Mouse (Mus musculus): Measurements from ENCODE around the gene Rgs7bp.

Rgs7bp gene

GRCm38 (mm10) chr13:105054181-105054940, at the start of gene Rgs7bp:
TSS of gene Rgs7bp (minus strand) at chr13:105054930.
- DNase-seq (ENCODE audit: low spot score), result peak; percentile 38

GRCm38 (mm10) chr13:105104385-105104784, 49.7 kb upstream of the Rgs7bp start:
- no peak for DNase-seq (ENCODE audit: low spot score)

GRCm38 (mm10) chr13:105100705-105101104, 46.0 kb upstream of the Rgs7bp start:
- DNase-seq (ENCODE audit: low spot score), result no peak

DNA sequence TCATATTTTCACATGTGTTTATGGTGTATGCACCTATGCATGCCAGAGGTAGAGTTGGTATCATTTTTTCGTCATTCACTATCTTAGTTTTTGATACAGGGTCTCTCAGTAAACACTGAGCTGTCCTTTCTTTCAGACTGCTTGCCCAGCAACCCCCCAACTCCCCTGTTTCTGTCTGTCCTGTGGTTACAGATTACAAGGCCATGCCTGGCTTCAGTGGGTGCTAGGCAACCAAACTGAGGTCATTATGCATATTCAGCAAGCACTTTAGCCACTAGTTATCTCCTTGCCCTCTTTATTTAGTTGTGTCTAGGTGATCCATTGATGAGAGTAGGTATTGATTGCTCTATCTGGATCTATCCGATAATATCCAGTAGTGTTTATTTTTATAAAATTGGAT, 41.6 kb upstream of the Rgs7bp start:
- DNase-seq (ENCODE audit: low spot score), result no peak

GRCm38 (mm10) chr13:105089276-105089675, 34.5 kb upstream of the Rgs7bp start:
- DNase-seq (ENCODE audit: low spot score), result no peak

GRCm38 (mm10) chr13:105081862-105082261, 27.1 kb upstream of the Rgs7bp start, which contains the start of gene 4933425L06Rik:
TSS of gene 4933425L06Rik (plus strand) at chr13:105082122.
- DNase-seq (ENCODE audit: low spot score), result peak; percentile 80

- no peak for DNase-seq (ENCODE audit: low spot score)
Measured at GRCm38 (mm10) chr13:105066890-105067845, 12.4 kb upstream of the Rgs7bp start.

GRCm38 (mm10) chr13:105066119-105066518, 11.4 kb upstream of the Rgs7bp start:
- DNase-seq (ENCODE audit: low spot score), result no peak

DNA sequence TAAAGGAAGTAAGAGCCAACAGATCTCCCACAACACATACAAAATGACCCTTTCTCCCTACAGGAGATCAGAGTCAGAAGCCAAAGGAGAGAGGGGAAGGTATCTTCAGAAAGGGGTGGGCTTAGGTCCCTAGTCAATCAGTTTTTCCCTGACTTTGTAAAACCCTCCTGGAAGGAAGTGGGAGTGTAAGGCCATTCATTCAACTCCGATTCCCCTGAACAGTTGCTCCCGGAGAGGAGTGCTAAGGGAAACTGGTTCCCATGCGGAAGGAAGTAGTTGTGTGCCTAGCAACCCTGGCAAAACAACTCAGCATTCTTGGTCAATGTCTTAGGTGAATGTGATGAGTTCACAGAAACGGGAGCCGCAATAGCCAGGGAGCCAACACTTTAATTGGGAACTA, 644 bp upstream of the Rgs7bp start:
- no peak for DNase-seq (ENCODE audit: low spot score)

- no peak for DNase-seq (ENCODE audit: low spot score)
Measured at GRCm38 (mm10) chr13:105054941-105055309, 195 bp upstream of the Rgs7bp start.

- DNase-seq (ENCODE audit: low spot score), result no peak
Measured at GRCm38 (mm10) chr13:105053618-105054017, 1.1 kb downstream of the Rgs7bp start.

GRCm38 (mm10) chr13:105051432-105051831, 3.3 kb downstream of the Rgs7bp start:
- no peak for DNase-seq (ENCODE audit: low spot score)

DNA sequence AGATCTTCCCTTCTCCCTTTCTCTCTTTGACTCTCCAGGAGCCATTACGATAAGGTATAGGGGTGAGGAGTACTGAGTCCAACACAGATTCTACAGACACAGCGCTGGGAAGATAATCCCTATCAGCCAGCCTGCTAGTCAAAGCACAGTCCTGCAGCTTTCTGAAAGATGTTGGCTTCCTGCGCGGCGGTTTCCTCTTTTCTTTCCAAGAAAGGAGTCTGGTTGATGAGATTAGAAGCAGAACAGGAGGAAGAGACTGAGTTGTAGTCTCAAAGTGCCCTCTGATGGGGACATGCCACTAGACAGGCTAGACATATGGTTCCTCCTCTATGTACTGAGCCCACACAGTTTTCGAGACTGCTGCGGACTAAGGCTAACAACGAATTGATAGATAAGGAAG, 6.1 kb downstream of the Rgs7bp start:
- no peak for DNase-seq (ENCODE audit: low spot score)

- DNase-seq (ENCODE audit: low spot score), result no peak
Measured at GRCm38 (mm10) chr13:105047377-105047776, 7.4 kb downstream of the Rgs7bp start.

GRCm38 (mm10) chr13:105043882-105044281, 10.8 kb downstream of the Rgs7bp start:
- no peak for DNase-seq (ENCODE audit: low spot score)

- DNase-seq (ENCODE audit: low spot score), result no peak
Measured at GRCm38 (mm10) chr13:105038334-105038733, 16.4 kb downstream of the Rgs7bp start.

GRCm38 (mm10) chr13:105037816-105038215, 16.9 kb downstream of the Rgs7bp start:
- no peak for DNase-seq (ENCODE audit: low spot score)

- no peak for DNase-seq (ENCODE audit: low spot score)
Measured at GRCm38 (mm10) chr13:105031882-105032281, 22.8 kb downstream of the Rgs7bp start.

DNA sequence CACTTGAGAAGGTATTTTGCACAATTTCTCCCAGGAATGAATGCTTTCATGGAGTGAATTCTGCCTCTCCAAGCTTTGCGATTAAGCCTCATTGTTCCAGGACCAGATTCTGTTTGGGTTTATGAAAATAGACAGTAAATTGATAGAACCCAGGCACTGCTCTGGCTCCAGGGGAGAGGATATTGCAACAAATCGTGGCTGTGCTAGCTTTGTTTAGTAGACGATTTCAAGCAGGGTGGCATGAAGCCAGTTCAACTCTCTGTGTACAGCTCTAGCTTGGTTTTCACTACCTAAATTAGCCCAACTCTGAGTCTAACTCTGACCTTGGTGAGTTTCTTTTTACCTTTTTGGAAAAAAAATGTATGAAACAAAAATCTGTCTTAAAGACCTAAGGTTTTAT, 26.5 kb downstream of the Rgs7bp start:
- no peak for DNase-seq (ENCODE audit: low spot score)

- no peak for DNase-seq (ENCODE audit: low spot score)
Measured at GRCm38 (mm10) chr13:105016577-105016976, 38.2 kb downstream of the Rgs7bp start.

DNA sequence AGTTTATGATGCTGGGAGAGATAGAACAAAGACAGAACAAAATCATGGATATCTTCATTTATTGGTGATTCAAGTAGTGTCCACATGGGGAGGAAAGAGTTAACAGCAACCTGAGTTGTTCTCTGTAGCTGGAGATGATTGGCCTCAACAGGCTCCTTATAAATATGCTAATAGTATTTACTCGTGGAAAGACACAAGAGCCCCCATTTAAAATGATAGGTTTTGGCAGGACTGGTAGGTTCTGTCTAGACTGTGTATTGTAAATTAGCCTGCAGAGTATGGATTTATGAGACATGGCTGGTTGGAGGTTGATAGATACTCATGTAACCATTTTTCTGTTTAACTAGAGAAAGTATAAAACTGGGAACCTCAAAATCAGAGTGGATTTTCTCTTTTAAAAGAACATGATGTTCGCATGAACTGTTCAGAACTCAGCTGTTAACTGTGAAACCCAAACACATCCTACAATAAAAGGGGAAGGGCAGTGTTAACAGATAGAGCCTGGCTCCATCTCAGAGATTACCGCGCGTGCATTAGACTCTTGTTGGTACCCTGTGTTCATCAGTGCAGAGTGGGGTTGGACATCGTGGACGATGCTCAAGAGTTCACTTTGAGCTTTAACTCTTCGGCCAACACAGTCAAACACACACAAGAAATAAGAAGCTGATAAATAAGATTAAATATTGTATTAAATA, 38.9 kb downstream of the Rgs7bp start:
- no peak for DNase-seq (ENCODE audit: low spot score)

DNA sequence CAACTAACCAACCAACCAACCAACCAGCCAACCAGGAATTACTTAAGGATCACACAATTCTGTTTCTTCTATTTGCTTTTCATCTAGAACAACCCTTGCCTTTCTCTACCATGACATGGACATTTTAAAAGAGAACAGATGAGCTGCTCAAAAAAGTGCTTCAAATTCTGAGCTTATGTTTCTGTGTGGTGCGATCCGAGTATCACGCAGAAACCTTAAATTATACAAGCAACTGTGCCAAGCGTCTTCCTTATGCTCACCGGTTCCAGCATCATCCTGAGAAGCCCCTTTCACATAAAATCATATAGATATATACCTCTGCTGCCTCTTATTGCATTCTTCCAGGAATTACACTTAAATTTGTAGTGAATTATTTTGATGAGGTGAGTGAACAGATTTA, 43.4 kb downstream of the Rgs7bp start:
- DNase-seq (ENCODE audit: low spot score), result no peak
